Mouse (Mus musculus) lung, postnatal 0 days (tissue): ENCODE measurements at regions not wholly inside any gene's neighbourhood (a gene's known extent, or its start where the extent isn't known, plus 50 kb on each side); places are given as distances from the start of the nearest gene placed in this dataset.

Experiments
- CTCF ChIP-seq: IDR thresholded peaks from 2 replicates; pipeline ENCODE4 v1.5.1; 2016; ENCODE audit warnings: antibody characterized with exemption, mild to moderate bottlenecking
- EP300 ChIP-seq: IDR thresholded peaks from 2 replicates; pipeline ENCODE4 v1.6.1; 2016; ENCODE audit warnings: antibody characterized with exemption, mild to moderate bottlenecking, control low read depth

DNA sequence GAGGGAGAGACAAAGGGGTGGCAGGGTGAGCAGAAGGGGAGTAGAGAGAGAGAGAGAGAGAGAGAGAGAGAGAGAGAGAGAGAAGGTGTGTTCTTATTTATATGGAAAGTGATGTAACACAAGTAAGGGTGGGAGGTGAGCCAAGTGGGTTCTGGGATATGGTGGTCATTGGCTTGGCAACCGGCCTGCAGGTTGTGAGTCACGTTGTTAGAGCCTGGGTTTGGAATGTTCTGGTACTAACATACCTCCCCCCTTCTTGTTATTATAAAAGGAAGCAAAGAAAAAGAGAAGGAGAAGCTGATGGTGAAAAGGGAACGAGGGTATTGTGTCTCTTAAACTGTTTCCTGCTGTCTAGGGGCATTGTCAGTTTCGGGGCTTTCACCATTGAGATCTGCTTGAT lies 58.3 kb upstream of the Lemd2 start:
- TF ChIP-seq CTCF (no peak), EP300 (no peak)
